Mouse (Mus musculus) liver, adult 2 months (tissue): Measurements from ENCODE around the gene Tbcb.

ENCODE experiments used
- CTCF ChIP-seq: fragments of 200-500 bp; IDR thresholded peaks from 2 replicates; pipeline ENCODE4 v1.5.1; 2011; ENCODE audit warnings: low read depth, low read length, control low read depth
- POLR2A ChIP-seq: fragments of 200-500 bp; IDR thresholded peaks from 2 replicates; pipeline ENCODE4 v1.6.1; 2011; ENCODE audit warnings: low read length, control low read depth; ENCODE audit not compliant: insufficient read depth; ENCODE audit errors: extremely low read depth

- TF ChIP-seq CTCF (no peak), POLR2A (no peak)
Measured at GRCm38 (mm10) chr7:30224206-30224605, 7.9 kb downstream of the Tbcb start.
